Comparison of ENCODE assay signal across 16 mouse cellular contexts in the genomic region with DNA sequence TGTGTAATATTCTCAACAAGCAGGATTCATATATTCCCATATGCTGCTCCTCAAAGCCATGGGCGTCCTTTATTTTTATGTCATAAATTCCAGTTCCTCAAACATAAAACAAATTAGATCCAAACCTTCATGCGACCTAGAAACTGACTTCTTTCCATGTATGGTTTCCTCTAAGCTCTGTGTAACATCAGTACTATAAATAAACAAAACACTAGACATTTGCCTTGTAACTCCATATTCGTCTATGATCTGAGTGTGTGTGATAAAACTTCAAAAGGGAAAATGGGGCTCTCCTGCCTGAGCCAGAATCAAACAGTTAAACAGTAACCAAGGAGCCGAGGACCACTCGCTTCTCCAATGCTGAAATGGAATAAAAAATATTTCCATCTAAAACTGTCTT.
"Had no signal": no experiment of that assay in that cellular context is flagged by ENCODE, and none has a peak within 500 bp of the region (broad histone marks: within the 10 kb centered on the region; RNA-seq: fewer than 3 reads in every experiment).

No protein-coding gene starts in this region.

- H3K4me3 ChIP-seq: megakaryocyte, embryonic 14.5 days; midbrain, embryonic 13.5 days; midbrain, embryonic 15.5 days; neural tube, embryonic 12.5 days; stomach, embryonic 15.5 days had no signal

- H3K9ac ChIP-seq: liver, postnatal 0 days; midbrain, embryonic 13.5 days; midbrain, embryonic 15.5 days; neural tube, embryonic 12.5 days; stomach, embryonic 15.5 days had no signal

- H3K4me1 ChIP-seq: megakaryocyte, embryonic 14.5 days; midbrain, embryonic 13.5 days; midbrain, embryonic 15.5 days; neural tube, embryonic 12.5 days; stomach, embryonic 15.5 days had no signal

- DNase-seq: liver, postnatal 0 days; lung, adult 2 months; lung, postnatal 14 days; lung, postnatal 36 days; right cerebral cortex, postnatal 14 days; thymus, adult 2 months; thymus, postnatal 25 days; thymus, postnatal 4 days had no signal

- H3K4me2 ChIP-seq: midbrain, embryonic 11.5 days; midbrain, embryonic 13.5 days; midbrain, embryonic 15.5 days; neural tube, embryonic 12.5 days; stomach, embryonic 15.5 days had no signal

- H3K27ac ChIP-seq: macrophage; midbrain, embryonic 13.5 days; midbrain, embryonic 15.5 days; neural tube, embryonic 12.5 days; stomach, embryonic 15.5 days; stomach, postnatal 0 days had no signal

- H3K36me3 ChIP-seq: midbrain, embryonic 13.5 days; midbrain, embryonic 15.5 days; neural tube, embryonic 12.5 days; stomach, embryonic 15.5 days had no signal

- H3K9me3 ChIP-seq: megakaryocyte, embryonic 14.5 days; midbrain, embryonic 13.5 days; midbrain, embryonic 15.5 days; neural tube, embryonic 12.5 days; stomach, embryonic 15.5 days had no signal

- ATAC-seq: liver, postnatal 0 days; midbrain, embryonic 13.5 days; midbrain, embryonic 15.5 days had no signal

- H3K27me3 ChIP-seq: megakaryocyte, embryonic 14.5 days; midbrain, embryonic 13.5 days; midbrain, embryonic 15.5 days; neural tube, embryonic 12.5 days; stomach, embryonic 15.5 days had no signal
